Mouse (Mus musculus) layer of hippocampus, adult 6 months (tissue): ENCODE results near the gene Atrnl1. TPM values are rescaled to one million over a fixed set of nuclear protein-coding genes. Genes with fewer than 3 reads are reported as not detected.

ENCODE experiments used
- long read RNA-seq, 2 experiments: library from polyadenylated mRNA; unstranded; transcript quantifications; one replicate each; pipeline ENCODE4 v2.0.0; 2019 to 2020
- microRNA-seq: library from miRNA; unstranded; fragments of <30 nt; microRNA quantifications from one replicate; pipeline ENCODE4 v1.2.0, GENCODE M21; 2020
- polyA plus RNA-seq: library from polyadenylated mRNA; unstranded; fragments of <200 nt; fragmentation: Nextera tagmentation; gene quantifications from 2 replicates; pipeline ENCODE4 v1.2.3, GENCODE M21; 2021

The Atrnl1 gene
- 3.1 and 3.3 TPM in 2 replicates for polyA plus RNA-seq
- long read RNA-seq, experiment 1, partial matches to known transcripts: 5 of 11 reads
- long read RNA-seq, experiment 1, other reads (novel, unspliced or antisense): 6 of 11 reads
- long read RNA-seq, experiment 2, full-length matches to known transcripts: 1 of 42 reads
- long read RNA-seq, experiment 2, partial matches to known transcripts: 12 of 42 reads
- long read RNA-seq, experiment 2, other reads (novel, unspliced or antisense): 29 of 42 reads

DNA sequence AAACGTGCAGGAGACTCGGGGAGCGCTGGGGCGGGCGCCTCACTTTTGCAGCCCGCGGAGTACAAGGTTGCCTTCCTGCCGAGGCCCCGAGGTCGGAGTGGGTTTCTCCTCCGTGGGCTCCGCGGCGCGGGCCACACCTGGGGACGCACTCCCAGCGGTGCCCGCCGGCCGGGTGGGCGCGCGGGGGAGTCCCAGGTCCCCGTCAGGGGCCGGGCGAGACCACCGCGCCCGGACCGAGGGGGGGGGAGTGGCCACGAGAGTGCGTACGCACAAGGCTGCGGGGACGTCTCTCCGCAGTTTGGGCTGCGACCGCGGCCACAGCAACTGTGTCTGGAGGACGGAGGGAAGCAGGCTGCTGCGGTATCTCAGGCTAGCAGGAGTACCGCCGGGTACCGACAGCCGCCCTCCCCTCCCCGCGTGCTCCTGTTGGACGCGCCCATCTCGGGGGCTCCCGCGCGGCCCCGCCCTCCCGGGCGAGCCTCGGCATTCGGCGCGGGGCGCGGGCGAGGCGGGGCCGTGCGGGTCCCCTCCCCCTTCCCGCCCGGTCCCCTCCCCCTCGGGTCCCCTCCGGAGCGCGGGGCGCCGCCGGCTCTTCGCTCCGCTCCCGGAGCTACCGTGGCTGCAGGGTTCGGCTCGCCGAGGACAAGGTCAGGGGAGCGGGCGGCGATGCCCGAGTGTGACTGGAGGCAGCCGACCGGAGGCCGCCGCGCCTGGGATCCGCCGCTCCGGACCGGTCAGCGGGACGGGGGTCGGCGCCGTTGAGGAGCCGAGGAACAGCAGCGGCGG, at the start of gene Atrnl1:
TSS of gene Atrnl1 (plus strand) at position 559 of the 786 bp plus-strand sequence.

Small RNA genes lying within 50 kb of the gene (microRNA-seq; reads per million reads assigned to microRNA genes)
- not detected for gene Mir5623

Other genes with a start within 250 kb of the Atrnl1 start
- 10.3 and 11.3 TPM in 2 replicates for gene Trub1, start 158.1 kb upstream of the Atrnl1 start, polyA plus RNA-seq